Mouse (Mus musculus) MEL (cell line): ENCODE results near the gene Cps1. TPM values are rescaled to one million over a fixed set of nuclear protein-coding genes. Genes with fewer than 3 reads are reported as not detected.

Experiments
- DNase-seq: peaks from one replicate; pipeline ENCODE4 v3.0.0; 2011; ENCODE audit warnings: low read depth, low spot score
- H3K27ac ChIP-seq: 2 replicates; pipeline ENCODE4 v1.5.1; 2012; ENCODE audit warnings: low read depth, mild to moderate bottlenecking, control low read depth, low read length, moderate library complexity; ENCODE audit not compliant: control insufficient read depth
- H3K27me3 ChIP-seq, 2 experiments: fragments of 150-350 bp in 1 of 2; sonication (generic) in 1 of 2; 2 replicates each; pipeline ENCODE4 v1.6.1; 2012; ENCODE audit warnings: low read length in 2 of 2, mild to moderate bottlenecking in 2 of 2, improper control_type of control experiment in 1 of 2, moderate library complexity in 1 of 2; ENCODE audit not compliant: insufficient read depth in 2 of 2, control insufficient read depth in 1 of 2
- H3K36me3 ChIP-seq, 2 experiments: 2 replicates each; pipeline ENCODE4 v1.6.1; 2012 to 2014; ENCODE audit warnings: low read length in 2 of 2, improper control_type of control experiment in 1 of 2, inconsistent platforms in 1 of 2, mild to moderate bottlenecking in 1 of 2; ENCODE audit not compliant: insufficient read depth in 2 of 2, control insufficient read depth in 1 of 2
- H3K4me1 ChIP-seq, 2 experiments: fragments of 150-350 bp in 1 of 2; sonication (generic) in 1 of 2; 2 replicates each; pipeline ENCODE4 v1.6.1; 2012; ENCODE audit warnings: low read length in 2 of 2, improper control_type of control experiment in 1 of 2, mild to moderate bottlenecking in 1 of 2; ENCODE audit not compliant: insufficient read depth in 2 of 2, control insufficient read depth in 1 of 2
- H3K4me3 ChIP-seq, 2 experiments: fragments of 150-350 bp in 1 of 2; sonication (generic) in 1 of 2; 2 replicates each; pipeline ENCODE4 v1.5.1; 2012; ENCODE audit warnings: low read depth in 2 of 2, low read length in 2 of 2, mild to moderate bottlenecking in 2 of 2, moderate library complexity in 2 of 2, control low read depth in 1 of 2, improper control_type of control experiment in 1 of 2; ENCODE audit not compliant: control insufficient read depth in 1 of 2, insufficient read depth in 1 of 2
- H3K79me2 ChIP-seq: 2 replicates; pipeline ENCODE4 v1.6.1; 2012; ENCODE audit warnings: mild to moderate bottlenecking, low read length, moderate library complexity; ENCODE audit not compliant: control insufficient read depth, poor library complexity, insufficient read depth
- H3K9ac ChIP-seq: 2 replicates; pipeline ENCODE4 v1.6.1; 2012; ENCODE audit warnings: low read depth, mild to moderate bottlenecking, control low read depth, low read length, moderate library complexity; ENCODE audit not compliant: control insufficient read depth, poor library complexity, severe bottlenecking
- H3K9me3 ChIP-seq: fragments of 150-350 bp; sonication (generic); replicated peaks from 2 replicates; pipeline ENCODE4 v1.6.1; 2012; ENCODE audit warnings: mild to moderate bottlenecking, low read length, improper control_type of control experiment, moderate library complexity; ENCODE audit not compliant: insufficient read depth
- BHLHE40 ChIP-seq: IDR thresholded peaks from 2 replicates; pipeline ENCODE4 v1.6.1; 2012; ENCODE audit warnings: low read depth, mild to moderate bottlenecking, inconsistent platforms, low read length, improper control_type of control experiment, borderline replicate concordance
- GATA1 ChIP-seq: IDR thresholded peaks from 2 replicates; pipeline ENCODE4 v1.6.1; 2011; ENCODE audit warnings: low read depth, low read length, improper control_type of control experiment
- HCFC1 ChIP-seq: IDR thresholded peaks from 2 replicates; pipeline ENCODE4 v1.6.1; 2012; ENCODE audit warnings: low read depth, mild to moderate bottlenecking, inconsistent platforms, low read length, improper control_type of control experiment, moderate library complexity
- NRF1 ChIP-seq: IDR thresholded peaks from 2 replicates; pipeline ENCODE4 v1.6.1; 2014; ENCODE audit warnings: low read depth, mild to moderate bottlenecking, inconsistent platforms, low read length, improper control_type of control experiment, moderate library complexity; ENCODE audit not compliant: poor library complexity, insufficient read depth, severe bottlenecking
- RAD21 ChIP-seq: IDR thresholded peaks from 2 replicates; pipeline ENCODE4 v1.6.1; 2011; ENCODE audit warnings: mild to moderate bottlenecking, low read depth, low read length, improper control_type of control experiment
- SMC3 ChIP-seq: IDR thresholded peaks from 2 replicates; pipeline ENCODE4 v1.6.1; 2011; ENCODE audit warnings: low read depth, low read length, improper control_type of control experiment
- TBP ChIP-seq: IDR thresholded peaks from 2 replicates; pipeline ENCODE4 v1.8.0; 2011; ENCODE audit warnings: low read depth, low read length, improper control_type of control experiment
- USF1 ChIP-seq: IDR thresholded peaks from 2 replicates; pipeline ENCODE4 v1.6.1; 2014; ENCODE audit warnings: low read depth, mild to moderate bottlenecking, inconsistent platforms, low read length, improper control_type of control experiment, moderate library complexity
- polyA plus RNA-seq, 2 experiments: library from polyadenylated mRNA; stranded (reverse) in 1 of 2; unstranded in 1 of 2; fragments of >175 nt in 1 of 2; fragments of >200 nt in 1 of 2; gene quantifications; 2 replicates each; pipeline versions ENCODE4 v1.2.1 to v1.2.4; 2012; ENCODE audit warnings: low replicate concordance in 2 of 2, low read depth in 1 of 2; ENCODE audit not compliant: insufficient read length in 2 of 2, insufficient read depth in 1 of 2, missing spikeins in 1 of 2
- total RNA-seq: library from RNA; depleted of rRNA; stranded (reverse); fragments of 300-350 nt; gene quantifications from 2 replicates; pipeline ENCODE4 v1.2.3, GENCODE M21; 2012; rRNA removed

The Cps1 gene
- total and polyA plus RNA-seq, 3 experiments, result not detected

DNA sequence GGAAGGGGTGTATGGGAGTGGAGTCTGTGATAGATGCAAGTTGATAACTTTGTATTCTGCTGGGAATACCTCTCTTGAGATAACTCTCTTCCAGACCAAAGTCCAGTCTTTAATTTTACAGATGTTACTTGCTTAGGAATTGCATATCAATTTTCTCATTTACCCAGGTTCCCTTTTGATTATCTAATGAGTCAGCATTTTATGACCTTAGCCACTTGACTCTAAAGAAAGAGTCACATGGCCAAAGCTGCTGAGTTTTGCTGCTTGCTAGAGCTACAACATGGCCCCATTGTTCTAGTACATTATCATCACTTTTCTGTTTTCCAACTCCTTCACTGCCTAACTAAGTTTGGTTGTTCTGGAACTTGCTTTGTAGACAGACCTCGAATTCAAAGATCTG is 153.4 kb downstream of the Cps1 start:
- Histone ChIP-seq H3K36me3 (no peaks in the 10 kb centered on the region), H3K4me3 (no peak overlapping the region), H3K9me3 (no peaks in the 10 kb centered on the region), H3K27me3 (no peaks in the 10 kb centered on the region), H3K9ac (no peak overlapping the region), H3K79me2 (no peaks in the 10 kb centered on the region), H3K4me1 (no peaks in the 10 kb centered on the region), H3K27ac (no peak overlapping the region)
- TF ChIP-seq BHLHE40 (no peak), USF1 (no peak), TBP (no peak), NRF1 (no peak), RAD21 (no peak), SMC3 (no peak), GATA1 (no peak), HCFC1 (no peak)
- DNase-seq, result no peak

Other genes starting within 250 kb of the Cps1 start
- not detected in 2 replicates for gene Myl1, start 177.6 kb upstream of the Cps1 start, total RNA-seq
- gene Myl1, start 177.6 kb upstream of the Cps1 start, polyA plus RNA-seq, result not detected
- gene Lancl1, start 84.2 kb upstream of the Cps1 start, total RNA-seq, result 29.3 and 32.2 TPM in 2 replicates
- gene Lancl1, start 84.2 kb upstream of the Cps1 start, polyA plus RNA-seq, result 10 to 100 TPM in 1 of 2 experiments, not detected in 1; 50.3 TPM